Mouse (Mus musculus): ENCODE measurements at regions not wholly inside any gene's neighbourhood (a gene's known extent, or its start where the extent isn't known, plus 50 kb on each side); places are given as distances from the start of the nearest gene placed in this dataset.

DNA sequence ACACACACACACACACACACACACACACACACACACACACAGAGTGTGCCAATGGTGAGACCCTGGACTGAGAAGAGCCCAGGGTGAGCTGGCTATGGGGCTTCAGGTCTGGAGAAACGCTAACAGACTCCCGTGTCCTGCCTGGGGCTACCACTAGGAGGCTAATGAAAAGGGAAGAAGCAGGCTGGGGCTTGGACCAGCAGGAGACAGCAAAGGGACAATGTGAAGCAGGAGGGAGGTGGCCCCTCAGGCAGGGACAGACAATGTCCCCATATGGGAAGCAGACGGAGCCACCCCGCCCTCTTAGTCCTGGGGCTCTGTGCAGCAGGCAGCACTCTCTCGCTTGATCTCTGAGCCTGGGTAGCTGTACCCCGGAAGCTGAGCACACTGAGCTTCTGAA is 93.1 kb downstream of the Hif1an start:
- TF ChIP-seq EP300 (IDR thresholded peaks at IDR 0.05) (no peak), CTCF (IDR thresholded peaks at IDR 0.05) (peak; percentile 82)
